Mouse (Mus musculus): ENCODE data around the gene Hk1.

GRCm38 (mm10) chr10:62321457-62321856 is 58.3 kb downstream of the Hk1 start:
- no peak for TF ChIP-seq CTCF (IDR thresholded peaks at IDR 0.05; ENCODE audit: low read depth, low read length)
- TF ChIP-seq POLR2A (IDR thresholded peaks at IDR 0.05; ENCODE audit: extremely low read depth, insufficient read depth, low read length) = no peak
